Mouse (Mus musculus) liver, postnatal 0 days (tissue): ENCODE measurements around the gene Magel2.
A peak's percentile ranks its signal among the peaks of the same experiment; 100 is the strongest.

Experiments used
- CTCF ChIP-seq: sonication (generic); IDR thresholded peaks from 2 replicates; pipeline ENCODE4 v1.5.1; 2016; ENCODE audit warnings: antibody characterized with exemption, low read depth
- EP300 ChIP-seq: IDR thresholded peaks from 2 replicates; pipeline ENCODE4 v1.6.1; 2016; ENCODE audit warnings: antibody characterized with exemption, low read depth, mild to moderate bottlenecking

- TF ChIP-seq CTCF, result peak; percentile 59
- no peak for TF ChIP-seq EP300
Observed at GRCm38 (mm10) chr7:62382391-62382790, 5.6 kb downstream of the Magel2 start.
